Comparison of ENCODE assay signal across 16 mouse cellular contexts in genomic region chr11:110476361-110477151, GRCm38 (mm10).
DNase-seq lines count a peak whose midpoint lies in the region; ATAC-seq and TF ChIP-seq lines count a peak whose summit lies in the region.
"Had no signal": no experiment of that assay in that cellular context is flagged by ENCODE, and none has a peak within 500 bp of the region (broad histone marks: within the 10 kb centered on the region; RNA-seq: fewer than 3 reads in every experiment).

No protein-coding gene starts in this region.

- TF ChIP-seq POLR2A in lung, adult 2 months (IDR thresholded peaks at IDR 0.05; ENCODE audit: borderline replicate concordance, extremely low read depth, low read depth, low read length), result no peak

- peaks cover 20% of the 10 kb centered on the region for H3K4me1 ChIP-seq in embryonic facial prominence, embryonic 14.5 days (ENCODE audit: control insufficient read depth, insufficient read depth, low read length)
- H3K4me1 ChIP-seq in embryonic facial prominence, embryonic 10.5 days, result peaks cover 39% of the 10 kb centered on the region
- peaks cover 7% of the 10 kb centered on the region; the same call in 1 of the 2 replicates for H3K4me1 ChIP-seq in lung, embryonic 14.5 days (ENCODE audit: insufficient read depth)
- H3K4me1 ChIP-seq in lung, adult 2 months (ENCODE audit: control insufficient read depth, insufficient read depth, low read length), result peaks cover 2% of the 10 kb centered on the region
- peaks cover 38% of the 10 kb centered on the region for H3K4me1 ChIP-seq in liver, embryonic 16.5 days (ENCODE audit: control insufficient read depth, low read depth, low read length)
- H3K4me1 ChIP-seq in forebrain, embryonic 14.5 days (ENCODE audit: control insufficient read depth, insufficient read depth, low read length), result peaks cover 37% of the 10 kb centered on the region

- H3K9ac ChIP-seq in embryonic facial prominence, embryonic 14.5 days (ENCODE audit: low read depth, low read length), result no peak overlapping the region
- H3K9ac ChIP-seq in lung, embryonic 14.5 days, result no peak overlapping the region
- H3K9ac ChIP-seq in liver, embryonic 16.5 days (ENCODE audit: low read depth, low read length), result no peak overlapping the region
- no peak overlapping the region for H3K9ac ChIP-seq in forebrain, embryonic 14.5 days (ENCODE audit: low read length)
- H3K9ac ChIP-seq: embryonic facial prominence, embryonic 13.5 days; hindbrain, embryonic 15.5 days; neural tube, embryonic 15.5 days had no signal

- no peaks in the 10 kb centered on the region for H3K27me3 ChIP-seq in embryonic facial prominence, embryonic 14.5 days (replicated peaks; ENCODE audit: control insufficient read depth, insufficient read depth, low read length)
- H3K27me3 ChIP-seq in embryonic facial prominence, embryonic 10.5 days (replicated peaks; ENCODE audit: low read depth, poor library complexity, severe bottlenecking), result peaks cover 12% of the 10 kb centered on the region; the same call in 1 of the 2 replicates
- H3K27me3 ChIP-seq in lung, embryonic 14.5 days (ENCODE audit: insufficient read depth, low read length), result no peaks in the 10 kb centered on the region
- no peaks in the 10 kb centered on the region for H3K27me3 ChIP-seq in liver, embryonic 16.5 days (ENCODE audit: control insufficient read depth, insufficient read depth, low read depth, low read length)
- H3K27me3 ChIP-seq in forebrain, embryonic 14.5 days (replicated peaks; ENCODE audit: control insufficient read depth, insufficient read depth, low read length), result no peaks in the 10 kb centered on the region
- H3K27me3 ChIP-seq: embryonic facial prominence, embryonic 13.5 days; neural tube, embryonic 15.5 days had no signal

- H3K27ac ChIP-seq in embryonic facial prominence, embryonic 14.5 days (replicated peaks; ENCODE audit: low read depth, low read length), result peak overlapping the region; percentile 44; the same call in 1 of the 2 replicates
- H3K27ac ChIP-seq in embryonic facial prominence, embryonic 10.5 days (replicated peaks), result no peak overlapping the region
- H3K27ac ChIP-seq in lung, embryonic 14.5 days (ENCODE audit: low read depth), result peak overlapping the region; percentile 27; the same call in 1 of the 2 replicates
- peak overlapping the region; percentile 18 for H3K27ac ChIP-seq in liver, embryonic 16.5 days (ENCODE audit: low read length)
- no peak overlapping the region for H3K27ac ChIP-seq in forebrain, embryonic 14.5 days (ENCODE audit: low read depth, low read length)
- H3K27ac ChIP-seq: embryonic facial prominence, embryonic 13.5 days; hindbrain, embryonic 15.5 days; neural tube, embryonic 15.5 days had no signal

- no peaks in the 10 kb centered on the region for H3K9me3 ChIP-seq in embryonic facial prominence, embryonic 14.5 days (ENCODE audit: control insufficient read depth, low read length)
- no peaks in the 10 kb centered on the region for H3K9me3 ChIP-seq in embryonic facial prominence, embryonic 10.5 days
- H3K9me3 ChIP-seq in lung, embryonic 14.5 days (ENCODE audit: low read depth, low read length), result no peaks in the 10 kb centered on the region
- no peaks in the 10 kb centered on the region for H3K9me3 ChIP-seq in liver, embryonic 16.5 days (replicated peaks; ENCODE audit: control insufficient read depth, low read length)
- H3K9me3 ChIP-seq in forebrain, embryonic 14.5 days (replicated peaks; ENCODE audit: control insufficient read depth, low read length), result no peaks in the 10 kb centered on the region
- H3K9me3 ChIP-seq: embryonic facial prominence, embryonic 13.5 days; hindbrain, embryonic 15.5 days; neural tube, embryonic 15.5 days had no signal

- no peak for ATAC-seq in embryonic facial prominence, embryonic 14.5 days (ENCODE audit: low read depth)
- no peak for ATAC-seq in lung, embryonic 14.5 days (ENCODE audit: insufficient read depth)
- ATAC-seq in liver, embryonic 16.5 days (ENCODE audit: low read depth), result peak; percentile 28; the same call in 1 of the 2 replicates
- no peak for ATAC-seq in forebrain, embryonic 14.5 days
- ATAC-seq: forebrain, embryonic 16.5 days had no signal

- no peak overlapping the region for H3K4me2 ChIP-seq in embryonic facial prominence, embryonic 14.5 days (ENCODE audit: low read depth, low read length)
- H3K4me2 ChIP-seq in lung, embryonic 14.5 days, result no peak overlapping the region
- H3K4me2 ChIP-seq in liver, embryonic 16.5 days (ENCODE audit: low read depth, low read length), result no peak overlapping the region
- H3K4me2 ChIP-seq in forebrain, embryonic 14.5 days (ENCODE audit: low read length), result no peak overlapping the region
- H3K4me2 ChIP-seq: embryonic facial prominence, embryonic 13.5 days; hindbrain, embryonic 15.5 days; neural tube, embryonic 15.5 days had no signal

- WGBS in embryonic facial prominence, embryonic 14.5 days, result 66% methylated on average over 5 of the region's 5 CpGs
- WGBS in embryonic facial prominence, embryonic 10.5 days, result 64% methylated on average over 5 of the region's 5 CpGs
- WGBS in lung, embryonic 14.5 days, result 29% methylated on average over 5 of the region's 5 CpGs
- WGBS in lung, adult 2 months, result 52% methylated on average over 5 of the region's 5 CpGs
- WGBS in liver, embryonic 16.5 days (ENCODE audit: insufficient replicate concordance), result 11% methylated on average over 5 of the region's 5 CpGs
- 49% methylated on average over 5 of the region's 5 CpGs for WGBS in forebrain, embryonic 14.5 days

- no peak overlapping the region for H3K4me3 ChIP-seq in embryonic facial prominence, embryonic 14.5 days (ENCODE audit: low read depth, low read length)
- H3K4me3 ChIP-seq in embryonic facial prominence, embryonic 10.5 days, result no peak overlapping the region
- H3K4me3 ChIP-seq in lung, embryonic 14.5 days (ENCODE audit: low read depth, low read length), result no peak overlapping the region
- H3K4me3 ChIP-seq in lung, adult 2 months (replicated peaks; ENCODE audit: extremely low read depth, low read depth, low read length), result no peak overlapping the region
- H3K4me3 ChIP-seq in liver, embryonic 16.5 days (ENCODE audit: low read depth, low read length), result no peak overlapping the region
- H3K4me3 ChIP-seq in forebrain, embryonic 14.5 days (ENCODE audit: low read depth, low read length), result no peak overlapping the region
- H3K4me3 ChIP-seq: embryonic facial prominence, embryonic 13.5 days; hindbrain, embryonic 15.5 days; neural tube, embryonic 15.5 days had no signal

- no peak for DNase-seq in embryonic facial prominence, embryonic 14.5 days (ENCODE audit: low spot score)
- no peak for DNase-seq in embryonic facial prominence, embryonic 10.5 days (ENCODE audit: low spot score)
- DNase-seq in lung, embryonic 14.5 days, result no peak
- DNase-seq in lung, adult 2 months, result no peak
- DNase-seq in yolk sac, embryonic 10.5 days (ENCODE audit: low spot score), result peak; percentile 57
- DNase-seq in forebrain, embryonic 14.5 days (ENCODE audit: low spot score), result no peak
- no peak for DNase-seq in natural killer cell, adult 2 months (ENCODE audit: low spot score in 2 of 2)
- DNase-seq: cerebellum, postnatal 10 days; gastrocnemius, postnatal 10 days; lung, postnatal 14 days; thymus, adult 2 months had no signal

- H3K36me3 ChIP-seq in embryonic facial prominence, embryonic 14.5 days (ENCODE audit: control insufficient read depth, insufficient read depth, low read length), result no peaks in the 10 kb centered on the region
- no peaks in the 10 kb centered on the region for H3K36me3 ChIP-seq in embryonic facial prominence, embryonic 10.5 days (replicated peaks)
- no peaks in the 10 kb centered on the region for H3K36me3 ChIP-seq in lung, embryonic 14.5 days (ENCODE audit: insufficient read depth)
- H3K36me3 ChIP-seq in liver, embryonic 16.5 days (ENCODE audit: control insufficient read depth, insufficient read depth), result no peaks in the 10 kb centered on the region
- H3K36me3 ChIP-seq in forebrain, embryonic 14.5 days (ENCODE audit: control insufficient read depth, insufficient read depth, low read length), result no peaks in the 10 kb centered on the region
- H3K36me3 ChIP-seq: embryonic facial prominence, embryonic 13.5 days; hindbrain, embryonic 15.5 days; neural tube, embryonic 15.5 days had no signal

- no peak for TF ChIP-seq CTCF in lung, embryonic 14.5 days (IDR thresholded peaks at IDR 0.05; ENCODE audit: low read depth)
- TF ChIP-seq CTCF in lung, adult 2 months (IDR thresholded peaks at IDR 0.05; ENCODE audit: insufficient read depth, low read length), result no peak

Comparison
In these comparisons a context has a peak if more than half of its experiments do, and no peak if none do; other contexts are left out.
1. H3K27ac ChIP-seq: peak in embryonic facial prominence, embryonic 14.5 days (single experiment), lung, embryonic 14.5 days (single experiment) and liver, embryonic 16.5 days (single experiment); none in embryonic facial prominence, embryonic 10.5 days (single experiment) and forebrain, embryonic 14.5 days (single experiment).